Mouse (Mus musculus) C2C12 (cell line): ENCODE measurements around the gene Exosc7.

Experiments used
- CEBPB ChIP-seq: IDR thresholded peaks from one replicate; pipeline ENCODE4 v1.6.1; 2011; ENCODE audit warnings: low read depth, mild to moderate bottlenecking, control low read depth, moderate library complexity
- CTCF ChIP-seq: IDR thresholded peaks from one replicate; pipeline ENCODE4 v1.5.1; 2011; ENCODE audit not compliant: control insufficient read depth, insufficient read depth, insufficient read length
- FOSL1 ChIP-seq: IDR thresholded peaks from one replicate; pipeline ENCODE4 v1.8.0; 2011; ENCODE audit warnings: mild to moderate bottlenecking, low read length; ENCODE audit not compliant: poor library complexity, insufficient read depth, severe bottlenecking
- MAX ChIP-seq: IDR thresholded peaks from one replicate; pipeline ENCODE4 v1.6.1; 2011; ENCODE audit warnings: mild to moderate bottlenecking, control low read depth
- MYOG ChIP-seq: IDR thresholded peaks from one replicate; pipeline ENCODE4 v1.6.1; 2011; ENCODE audit not compliant: control insufficient read depth, insufficient read length; ENCODE audit errors: extremely low read depth
- USF1 ChIP-seq: IDR thresholded peaks from one replicate; pipeline ENCODE4 v1.6.1; 2011; ENCODE audit warnings: low read depth, mild to moderate bottlenecking, control low read depth, moderate library complexity

DNA sequence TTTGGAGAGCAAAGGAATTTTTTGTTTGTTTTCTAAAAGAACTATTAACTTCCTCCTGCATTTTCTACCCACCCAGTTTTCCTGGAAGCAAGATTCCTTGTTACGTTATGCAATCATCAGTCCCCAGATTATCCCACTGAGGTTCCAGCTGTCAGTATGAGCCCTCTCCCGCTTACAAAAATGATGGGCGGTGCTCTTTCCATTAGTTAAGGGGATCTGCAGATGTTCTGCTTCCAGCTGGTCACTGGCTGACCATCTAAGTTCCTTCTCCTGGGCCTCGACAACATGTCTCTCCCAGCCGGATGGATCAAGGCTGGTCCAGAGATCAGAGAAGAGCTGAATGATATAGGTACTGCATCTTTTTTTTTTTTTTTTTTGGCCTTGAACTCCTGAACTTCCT lies 35.4 kb downstream of the Exosc7 start:
- no peak for TF ChIP-seq CTCF
- TF ChIP-seq USF1: no peak
- TF ChIP-seq MAX: no peak
- no peak for TF ChIP-seq CEBPB
- no peak for TF ChIP-seq FOSL1
- TF ChIP-seq MYOG: no peak
